Mouse (Mus musculus) embryonic fibroblast, embryonic 13.5 days (primary cell): ENCODE results near the gene Psen2. TPM values are rescaled to one million over a fixed set of nuclear protein-coding genes. Genes with fewer than 3 reads are reported as not detected.
A peak's percentile ranks its signal among the peaks of the same experiment; 100 is the strongest.

Source experiments
- H3K27ac ChIP-seq: 2 replicates; pipeline ENCODE4 v1.5.1; 2012; ENCODE audit warnings: low read length, control low read depth, inconsistent platforms; ENCODE audit not compliant: insufficient read depth
- H3K4me1 ChIP-seq: 2 replicates; pipeline ENCODE4 v1.6.1; 2011; ENCODE audit warnings: low read length; ENCODE audit not compliant: control insufficient read depth, insufficient read depth
- H3K4me3 ChIP-seq: 2 replicates; pipeline ENCODE4 v1.5.1; 2011; ENCODE audit warnings: mild to moderate bottlenecking, control low read depth, low read length; ENCODE audit not compliant: insufficient read depth
- CTCF ChIP-seq: IDR thresholded peaks from 2 replicates; pipeline ENCODE4 v1.5.1; 2011; ENCODE audit warnings: mild to moderate bottlenecking, control low read depth, low read length, moderate library complexity, borderline replicate concordance; ENCODE audit not compliant: insufficient read depth
- POLR2A ChIP-seq: IDR thresholded peaks from 2 replicates; pipeline ENCODE4 v1.6.1; 2011; ENCODE audit warnings: low read depth, mild to moderate bottlenecking, control low read depth, low read length, moderate library complexity
- polyA plus RNA-seq: library from polyadenylated mRNA; stranded (reverse); fragments of >200 nt; gene quantifications from 2 replicates; pipeline ENCODE4 v1.2.4, GENCODE M21; 2011; ENCODE audit warnings: low read depth; ENCODE audit not compliant: missing spikeins, insufficient read length

The Psen2 gene
- polyA plus RNA-seq, 1 experiment: 27.4 TPM

- no peak for TF ChIP-seq CTCF
- TF ChIP-seq POLR2A: no peak
- no peak overlapping the region for H3K27ac ChIP-seq
- H3K4me3 ChIP-seq: no peak overlapping the region
- H3K4me1 ChIP-seq: 0 out of 2 replicates have a peak, but pooled peaks cover 2% of the 10 kb centered on the region
These were observed 14.3 kb upstream of the Psen2 start for GRCm38 (mm10) chr1:180277563-180277962.

GRCm38 (mm10) chr1:180274725-180275308 is 11.6 kb upstream of the Psen2 start:
- TF ChIP-seq CTCF (no peak), POLR2A (no peak)
- H3K4me1 ChIP-seq: 0 out of 2 replicates have a peak, but pooled peaks cover 2% of the 10 kb centered on the region
- H3K4me3 ChIP-seq: no peak overlapping the region
- H3K27ac ChIP-seq: no peak overlapping the region

GRCm38 (mm10) chr1:180269033-180269432 is 5.8 kb upstream of the Psen2 start:
- Histone ChIP-seq H3K4me3 (no peak overlapping the region), H3K4me1 (no peaks in the 10 kb centered on the region), H3K27ac (no peak overlapping the region)
- no peak for TF ChIP-seq POLR2A
- TF ChIP-seq CTCF: no peak

- no peak overlapping the region for H3K27ac ChIP-seq
- no peak overlapping the region for H3K4me3 ChIP-seq
- peak; percentile 93 for TF ChIP-seq CTCF
- no peak for TF ChIP-seq POLR2A
- no peaks in the 10 kb centered on the region for H3K4me1 ChIP-seq
These were observed 5.2 kb upstream of the Psen2 start for GRCm38 (mm10) chr1:180268249-180269031.

- TF ChIP-seq POLR2A: no peak
- TF ChIP-seq CTCF: no peak
- H3K4me3 ChIP-seq: no peak overlapping the region
- no peak overlapping the region for H3K27ac ChIP-seq
- H3K4me1 ChIP-seq: no peaks in the 10 kb centered on the region
These were observed 3.9 kb upstream of the Psen2 start for GRCm38 (mm10) chr1:180267151-180267550.

GRCm38 (mm10) chr1:180265399-180265798 is 2.2 kb upstream of the Psen2 start:
- no peaks in the 10 kb centered on the region for H3K4me1 ChIP-seq
- TF ChIP-seq POLR2A (no peak), CTCF (no peak)
- H3K27ac ChIP-seq: no peak overlapping the region
- no peak overlapping the region for H3K4me3 ChIP-seq

GRCm38 (mm10) chr1:180264851-180265250 is 1.6 kb upstream of the Psen2 start:
- no peak for TF ChIP-seq POLR2A
- TF ChIP-seq CTCF: no peak
- Histone ChIP-seq H3K4me1 (no peaks in the 10 kb centered on the region), H3K27ac (no peak overlapping the region), H3K4me3 (no peak overlapping the region)

- Histone ChIP-seq H3K4me1 (no peaks in the 10 kb centered on the region), H3K27ac (no peak overlapping the region), H3K4me3 (no peak overlapping the region)
- TF ChIP-seq CTCF: no peak
- TF ChIP-seq POLR2A: no peak
These were observed 1.2 kb upstream of the Psen2 start for GRCm38 (mm10) chr1:180264389-180264788.

GRCm38 (mm10) chr1:180261857-180262570 is 1.2 kb downstream of the Psen2 start:
- Histone ChIP-seq H3K4me3 (no peak overlapping the region), H3K4me1 (no peaks in the 10 kb centered on the region)
- no peak for TF ChIP-seq POLR2A
- no peak for TF ChIP-seq CTCF

More at GRCm38 (mm10) chr1:180261857-180262570, 1.2 kb downstream of the Psen2 start:
- no peak overlapping the region for H3K27ac ChIP-seq
